Mouse (Mus musculus) regulatory T cell (primary cell): Measurements from ENCODE around the gene Pld4.

Experiments
- in situ Hi-C: fragments of 300-600 bp; cut with MboI, MseI; formaldehyde crosslinking; loops from one replicate; pipeline ENCODE4 v1.15.1; 2025; ENCODE audit warnings: high pct_unique_total_duplicates

Pld4 gene

DNA sequence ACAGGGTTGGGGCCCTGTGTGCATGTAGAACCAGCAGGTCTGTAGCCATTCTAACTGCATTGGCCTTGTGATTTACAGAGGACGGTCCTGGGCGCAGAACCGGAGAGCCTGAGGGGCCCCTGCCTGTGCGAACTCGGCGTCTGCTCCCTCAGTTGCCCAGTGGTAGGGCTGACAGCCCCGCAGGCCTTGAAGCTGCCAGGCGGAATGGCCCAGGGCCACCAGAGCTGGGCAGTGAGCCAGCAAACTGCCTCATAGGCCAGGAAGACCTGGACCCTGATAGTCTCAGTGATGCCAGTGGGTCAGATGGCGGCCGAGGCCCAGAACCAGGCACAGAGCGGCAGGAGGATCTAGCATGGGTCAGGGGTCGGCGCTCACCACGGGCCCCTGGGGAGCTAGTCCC, 22.7 kb upstream of the Pld4 start:
- in situ Hi-C loops: no loop called here

DNA sequence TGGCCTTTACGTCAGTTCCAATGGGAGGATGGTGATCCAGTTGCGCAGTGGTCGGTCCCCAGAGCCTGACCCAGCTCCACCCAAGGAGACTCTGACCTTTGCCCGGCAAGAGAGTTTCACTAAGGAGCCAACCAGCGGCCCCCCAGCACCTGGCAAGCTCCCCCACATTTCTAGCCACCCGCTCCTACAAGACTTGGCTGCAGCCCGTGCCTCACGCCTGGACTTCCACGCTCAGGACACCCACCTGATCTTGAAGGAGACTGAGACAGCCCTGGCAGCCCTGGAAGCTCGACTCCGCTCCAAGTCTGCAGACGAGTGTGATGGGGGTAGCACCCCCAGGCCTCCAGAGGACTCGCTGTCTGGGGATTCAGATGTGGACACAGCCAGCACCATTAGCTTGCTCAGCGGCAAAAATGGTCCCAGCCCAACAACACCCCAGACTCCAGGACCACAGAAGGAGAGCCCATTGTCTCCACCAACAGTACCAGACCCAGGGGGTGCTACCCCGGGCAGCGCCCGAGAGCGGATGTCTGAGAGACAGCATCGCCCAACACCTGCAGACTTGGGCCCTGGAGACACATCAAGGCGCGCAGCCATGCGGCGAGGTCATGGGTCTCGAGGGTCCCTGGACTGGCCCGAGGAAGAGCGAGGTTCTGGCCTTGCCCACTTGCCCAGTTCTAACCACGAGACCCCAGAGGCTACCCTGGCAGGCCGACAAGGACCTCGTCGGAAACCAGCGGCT, 22.0 kb upstream of the Pld4 start:
- in situ Hi-C loops: no loop called here

- in situ Hi-C loops: no loop called here
Measured at GRCm38 (mm10) chr12:112739023-112739568, 21.4 kb upstream of the Pld4 start.

DNA sequence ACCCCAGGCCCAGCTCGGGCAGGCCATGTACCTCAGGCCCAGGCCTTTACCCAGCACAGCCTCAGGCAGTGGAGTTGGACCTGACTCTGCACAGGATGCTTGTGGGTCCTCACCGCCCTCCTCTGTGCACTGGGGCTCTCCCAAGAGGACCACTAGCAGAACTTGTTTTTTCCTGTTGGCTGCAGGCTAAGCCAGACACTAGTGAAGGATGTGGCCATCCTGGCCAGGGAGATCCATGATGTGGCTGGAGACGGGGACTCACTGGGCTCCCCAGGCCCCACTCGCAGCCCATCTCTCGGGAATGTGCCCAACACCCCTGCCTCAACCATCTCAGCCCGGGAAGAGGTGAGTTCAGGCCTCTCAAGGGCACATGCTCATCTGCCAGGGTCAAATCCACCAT, 17.7 kb upstream of the Pld4 start:
- in situ Hi-C loops: loop anchor here (5.0 kb wide), 1 partner anchor 65 kb away; the partner anchor contains the start of gene Clba1

DNA sequence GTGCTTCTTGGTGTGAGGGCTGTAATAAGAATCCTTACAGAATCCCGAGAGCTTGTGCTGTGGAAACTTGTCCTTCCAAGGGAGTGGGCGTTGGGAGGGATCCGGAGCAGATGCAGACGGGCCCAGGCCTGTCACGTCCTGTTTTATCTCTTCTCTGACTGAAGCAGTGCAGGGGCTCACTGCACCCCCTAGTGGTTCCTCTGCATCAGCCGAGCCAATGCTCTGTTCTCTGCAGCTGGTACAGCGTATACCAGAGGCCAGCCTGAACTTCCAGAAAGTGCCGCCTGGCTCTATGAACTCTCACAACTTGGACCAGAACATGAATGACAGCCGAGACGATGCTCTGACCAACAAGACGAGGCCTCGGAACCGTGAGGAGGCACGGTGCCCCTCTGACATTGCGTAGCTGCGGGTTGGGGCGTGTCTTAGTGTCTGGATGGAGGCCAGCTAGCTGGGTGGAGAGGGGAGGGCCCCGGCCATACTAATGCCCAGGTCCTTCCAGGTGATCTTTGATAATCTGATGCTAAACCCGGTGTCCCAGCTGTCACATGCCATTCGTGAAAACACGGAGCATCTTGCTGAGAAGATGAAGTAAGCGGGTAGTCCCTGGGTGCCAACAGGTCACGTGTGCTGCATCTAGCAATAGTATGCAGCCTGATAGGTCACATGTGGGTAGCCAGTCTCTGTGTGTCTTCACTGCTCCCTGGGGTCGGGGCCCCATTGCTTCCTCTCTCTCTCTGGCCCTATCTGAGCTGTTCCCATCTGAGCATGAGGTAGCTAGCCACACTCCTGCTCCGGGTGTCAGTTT, 17.1 kb upstream of the Pld4 start:
- in situ Hi-C loops: loop anchor here (5.0 kb wide), 1 partner anchor 64 kb away; the partner anchor contains the start of gene Clba1

DNA sequence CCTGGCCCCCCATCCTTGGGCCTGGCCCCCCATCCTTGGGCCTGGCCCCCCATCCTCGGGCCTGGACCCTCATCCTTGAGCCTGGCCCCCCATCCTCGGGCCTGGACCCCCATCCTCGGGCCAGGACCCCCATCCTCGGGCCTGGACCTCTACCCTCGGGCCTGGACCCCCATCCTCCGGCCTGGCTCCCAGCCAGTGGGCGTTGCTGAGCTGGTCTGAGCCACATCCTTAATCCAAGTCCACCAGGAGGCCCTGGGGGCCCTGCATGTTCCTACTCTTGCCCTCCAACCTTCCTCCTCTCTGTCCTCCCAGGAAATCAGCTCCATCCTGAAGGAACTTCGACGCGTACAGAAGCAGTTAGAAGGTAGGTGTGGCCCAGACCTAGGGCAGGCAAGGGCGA, 16.2 kb upstream of the Pld4 start:
- in situ Hi-C loops: loop anchor here (5.0 kb wide), 1 partner anchor 63 kb away; the partner anchor contains the start of gene Clba1

DNA sequence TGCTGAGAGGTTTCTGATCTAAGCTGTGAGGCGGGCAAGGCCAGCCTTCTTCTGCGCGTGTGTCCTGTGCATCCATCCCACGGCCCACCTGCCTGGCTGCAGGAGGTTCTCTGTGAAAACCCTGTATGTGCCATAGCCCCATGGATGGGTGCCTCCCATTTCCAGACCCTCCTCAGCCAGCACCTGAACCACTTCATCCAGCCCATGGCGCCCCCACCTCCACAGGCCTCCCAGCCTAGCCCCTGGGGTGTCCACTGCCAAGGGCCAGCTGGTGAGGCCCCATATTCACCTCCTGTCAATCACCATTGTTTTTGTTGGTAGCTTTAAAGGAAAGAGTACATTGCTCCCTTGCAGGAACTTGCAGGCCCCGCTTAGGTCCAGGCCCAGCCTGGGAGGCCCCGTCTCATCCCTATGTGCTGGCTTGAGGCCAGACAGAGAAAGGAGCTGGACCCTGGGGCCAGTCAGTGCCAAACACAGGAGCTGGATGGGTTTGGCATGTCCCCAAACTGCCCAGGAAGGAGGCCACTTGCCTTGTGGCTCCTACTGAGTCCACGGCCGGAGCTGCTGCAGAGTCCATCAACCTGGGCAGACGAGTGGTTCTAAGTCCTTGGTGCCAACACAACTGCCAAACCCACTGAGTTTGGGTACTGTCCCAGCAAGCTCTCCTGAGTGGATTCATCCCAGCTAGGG, 15.4 kb upstream of the Pld4 start:
- in situ Hi-C loops: loop anchor here (5.0 kb wide), 2 partner anchors 62 to 102 kb away; partner anchors contain the start of gene Clba1

DNA sequence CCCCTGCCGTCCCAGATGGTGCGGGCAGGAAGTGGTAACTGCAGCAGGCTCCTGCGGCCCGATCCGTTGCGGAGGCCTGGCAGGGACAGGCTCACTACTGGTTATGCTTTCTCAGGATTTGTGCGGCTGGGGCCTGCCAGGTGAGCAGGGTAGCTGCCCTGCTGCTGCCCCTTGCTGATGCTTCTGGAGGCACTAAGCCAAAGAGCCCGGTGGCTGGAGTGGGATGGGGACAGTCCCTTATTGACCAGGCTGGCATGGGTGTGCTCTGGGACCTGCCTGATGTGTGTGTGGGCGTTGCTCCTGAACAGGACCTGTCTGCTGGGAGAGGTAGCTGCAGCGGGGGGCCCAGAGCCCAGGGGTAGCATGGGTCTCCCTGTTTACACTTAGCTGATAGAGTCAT, 14.7 kb upstream of the Pld4 start:
- in situ Hi-C loops: loop anchor here (5.0 kb wide), 1 partner anchor 102 kb away; no protein-coding TSS in a partner anchor

DNA sequence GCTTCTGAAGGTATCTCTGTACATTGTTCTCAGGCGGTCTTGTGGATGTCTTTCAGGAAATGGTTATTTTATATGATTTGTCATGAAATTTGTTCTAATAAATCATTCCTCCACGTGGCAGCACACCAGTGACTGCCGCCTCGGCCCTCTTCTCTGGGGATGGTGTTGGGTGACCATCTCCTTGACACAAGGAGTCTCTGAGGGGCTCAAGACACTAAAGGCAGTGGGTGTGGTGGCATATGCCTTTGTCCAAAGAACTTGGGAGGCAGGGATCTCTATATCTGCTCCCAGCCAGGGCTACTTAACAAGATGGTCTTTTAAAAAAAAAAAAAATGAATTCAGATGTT, 14.0 kb upstream of the Pld4 start:
- in situ Hi-C loops: loop anchor here (5.0 kb wide), 1 partner anchor 101 kb away; no protein-coding TSS in a partner anchor

GRCm38 (mm10) chr12:112746808-112747605, 13.4 kb upstream of the Pld4 start:
- in situ Hi-C loops: loop anchor here (5.0 kb wide), 1 partner anchor 100 kb away; no protein-coding TSS in a partner anchor

DNA sequence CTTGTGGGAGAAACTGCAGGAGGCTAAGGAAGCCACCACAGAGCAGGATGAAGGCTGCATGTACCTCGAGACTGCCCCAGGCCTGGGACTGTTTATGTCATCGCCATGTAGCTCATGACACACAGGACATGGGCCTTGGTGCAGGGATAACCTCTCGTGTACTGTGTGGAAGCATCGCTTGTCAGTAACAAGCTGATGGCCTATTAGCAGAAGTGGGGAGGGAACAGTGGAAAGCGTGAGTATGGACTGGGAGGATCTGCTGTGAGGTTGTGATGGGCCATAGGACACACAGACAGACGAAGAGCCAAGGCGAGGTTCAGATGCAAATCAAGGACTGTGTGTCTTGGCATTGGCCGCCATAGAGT, 12.9 kb upstream of the Pld4 start:
- in situ Hi-C loops: loop anchor here (5.0 kb wide), 1 partner anchor 100 kb away; no protein-coding TSS in a partner anchor

DNA sequence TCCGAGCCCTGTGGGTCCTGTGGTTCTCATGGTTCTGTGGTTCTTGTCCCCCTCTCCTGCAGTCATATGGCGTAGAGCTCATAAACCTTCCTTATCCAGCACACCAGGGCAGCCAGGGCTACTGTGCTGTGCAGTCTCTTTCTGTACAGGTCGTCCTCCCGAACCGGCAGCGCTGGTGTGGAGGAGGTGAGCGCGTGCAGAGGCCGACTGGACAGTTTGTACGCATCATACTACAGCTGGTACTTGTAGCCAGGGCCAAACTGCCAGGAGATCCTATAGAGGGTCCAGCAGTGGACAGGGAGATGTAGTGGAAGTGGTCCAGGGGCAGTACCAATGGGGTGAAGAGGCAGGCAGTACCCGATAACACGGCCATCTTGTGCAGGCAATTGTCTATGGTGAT, 9.5 kb upstream of the Pld4 start:
- in situ Hi-C loops: no loop called here

- in situ Hi-C loops: no loop called here
Measured at GRCm38 (mm10) chr12:112752399-112752798, 8.1 kb upstream of the Pld4 start.

DNA sequence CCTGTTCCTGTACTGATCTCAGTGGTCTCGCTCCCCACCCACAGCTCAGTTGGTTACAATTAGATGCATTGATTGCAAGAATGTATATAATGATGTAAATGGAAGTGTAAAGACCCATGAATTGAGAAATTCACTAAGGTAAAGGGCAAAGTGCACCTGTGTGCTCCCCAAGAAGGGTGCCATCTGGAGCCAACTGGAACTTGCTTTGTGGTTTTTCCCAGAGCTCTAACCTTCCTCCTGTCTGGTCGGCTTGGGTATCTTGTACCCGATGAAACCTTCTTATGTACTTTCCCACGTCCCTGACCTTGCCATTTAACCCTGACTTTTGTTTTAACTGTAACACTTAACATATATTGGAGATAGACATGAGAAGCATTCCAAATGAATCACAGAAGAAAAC, 4.6 kb upstream of the Pld4 start:
- in situ Hi-C loops: no loop called here

DNA sequence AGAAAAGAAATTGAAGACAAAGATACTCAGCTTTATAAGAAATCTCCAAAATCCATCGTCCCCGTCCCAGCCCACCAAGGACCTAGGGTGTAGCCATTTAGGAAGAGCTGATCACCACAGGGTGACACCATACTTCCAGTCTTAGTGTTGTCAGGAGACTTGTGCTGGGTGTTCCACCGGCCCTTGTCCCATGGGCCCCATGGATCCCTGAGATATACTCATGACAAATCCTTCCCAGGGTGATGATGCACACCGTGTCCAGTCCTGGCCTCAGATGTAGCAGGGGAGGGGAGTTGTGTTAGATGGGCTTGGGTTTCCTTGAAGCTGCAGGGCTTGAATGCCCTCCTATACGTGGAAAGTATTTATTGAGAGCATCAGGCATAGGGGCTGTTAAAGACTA, 2.6 kb upstream of the Pld4 start:
- in situ Hi-C loops: no loop called here

DNA sequence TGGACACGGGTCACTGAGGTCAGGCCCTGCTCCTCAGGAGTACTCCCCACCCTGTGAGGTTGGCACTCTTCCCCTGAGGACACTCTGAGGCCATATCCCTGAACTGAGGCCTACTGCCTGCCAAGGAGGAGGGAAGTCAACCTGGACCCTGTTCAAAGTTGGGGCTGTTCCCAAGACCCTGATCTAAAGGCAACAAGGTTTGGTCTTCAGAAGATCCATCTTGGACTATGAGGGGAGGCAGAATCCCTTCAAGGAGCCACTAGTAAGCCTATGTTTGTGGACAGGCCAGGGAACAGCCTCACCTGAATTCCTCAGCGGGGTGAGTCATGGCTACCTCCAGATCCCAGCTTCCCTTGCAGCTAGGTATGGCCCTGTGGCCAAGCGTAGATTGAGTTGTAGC, 984 bp upstream of the Pld4 start:
- in situ Hi-C loops: no loop called here

- in situ Hi-C loops: no loop called here
Measured at GRCm38 (mm10) chr12:112761411-112761810, 956 bp downstream of the Pld4 start.

DNA sequence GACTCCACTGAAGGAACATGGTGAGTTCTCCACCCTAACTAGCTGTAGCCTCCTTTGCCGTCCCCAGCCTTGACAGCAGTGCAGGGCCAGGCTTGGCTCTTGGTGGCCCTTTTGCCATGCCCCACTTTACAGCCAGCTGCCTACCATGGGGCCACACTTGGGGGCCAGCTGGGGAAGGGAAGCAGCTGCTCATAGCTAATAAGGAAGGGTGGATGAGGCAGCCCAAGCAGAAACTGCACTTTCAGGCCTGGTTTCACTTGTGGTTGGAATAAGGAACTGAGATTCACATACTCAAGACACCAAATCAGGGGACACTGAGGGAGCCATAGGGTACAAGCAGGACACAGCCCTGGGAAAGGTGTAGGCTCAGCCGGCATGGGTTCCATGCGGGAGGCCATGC, 1.6 kb downstream of the Pld4 start:
- in situ Hi-C loops: no loop called here

DNA sequence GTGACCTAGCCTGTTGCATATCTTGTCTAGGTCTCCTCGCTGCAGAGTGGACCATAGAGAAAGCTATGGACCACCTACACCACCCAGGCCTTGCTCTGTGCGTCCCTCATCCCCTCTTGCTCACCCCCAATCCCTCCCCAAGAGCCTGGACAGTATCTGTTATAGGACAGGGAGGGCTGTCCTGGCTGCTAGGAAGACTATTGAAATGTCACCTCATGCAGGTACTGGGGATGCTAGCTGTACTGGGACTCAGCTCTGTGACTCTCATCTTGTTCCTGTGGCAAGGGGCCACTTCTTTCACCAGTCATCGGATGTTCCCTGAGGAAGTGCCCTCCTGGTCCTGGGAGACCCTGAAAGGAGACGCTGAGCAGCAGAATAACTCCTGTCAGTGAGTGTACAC, 2.7 kb downstream of the Pld4 start:
- in situ Hi-C loops: no loop called here

- in situ Hi-C loops: no loop called here
Measured at GRCm38 (mm10) chr12:112764141-112764540, 3.7 kb downstream of the Pld4 start.

DNA sequence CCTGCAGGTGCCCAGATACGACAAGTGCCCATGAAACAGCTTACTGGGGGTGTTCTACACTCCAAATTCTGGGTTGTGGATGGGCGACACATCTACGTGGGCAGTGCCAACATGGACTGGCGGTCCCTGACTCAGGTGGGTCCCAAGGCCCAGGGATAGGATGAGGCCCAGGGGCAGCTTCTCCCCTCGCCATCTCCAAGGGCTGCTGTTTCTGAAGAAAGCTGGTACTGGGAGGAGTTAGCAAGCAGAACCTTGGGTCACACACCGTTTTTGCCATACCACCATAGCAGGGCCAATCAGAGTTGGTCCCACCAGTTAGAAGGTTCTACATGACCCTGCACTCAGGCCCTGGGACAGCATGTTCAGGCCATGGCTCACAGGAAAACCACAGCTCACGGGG, 4.5 kb downstream of the Pld4 start:
- in situ Hi-C loops: no loop called here
